Mouse (Mus musculus) B cell, adult 67 days (primary cell): ENCODE data around the gene Gm4064. TPM values are rescaled to one million over a fixed set of nuclear protein-coding genes. Genes with fewer than 3 reads are reported as not detected.

Experiments used
- total RNA-seq, 2 experiments: library from RNA; stranded (reverse); gene quantifications; 4 replicates each; pipeline ENCODE4 v1.2.4; 2023

Gene Gm4064
- total RNA-seq = not detected

DNA sequence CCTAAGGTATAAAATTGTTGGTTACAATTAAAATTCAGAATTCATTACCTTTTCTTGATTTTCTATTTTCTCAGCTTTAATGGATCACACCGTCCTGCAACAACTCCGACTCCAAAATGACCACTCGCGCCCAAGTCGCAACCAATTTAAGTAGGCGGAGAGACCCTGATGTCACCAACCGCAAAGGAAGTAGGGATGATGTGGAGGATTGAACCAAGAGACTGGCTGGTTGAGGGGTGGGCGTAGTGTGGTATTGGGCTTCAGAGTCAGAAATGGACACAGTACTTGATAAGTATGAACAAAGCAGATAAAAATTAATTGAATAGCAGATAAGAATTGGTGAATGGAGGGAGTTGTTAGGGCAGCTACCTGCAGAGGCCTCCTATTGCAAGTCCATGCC is at the start of gene Gm4064:
Gene Gm4064 (minus strand): TSS at position 101 of the 400 bp plus-strand sequence.

DNA sequence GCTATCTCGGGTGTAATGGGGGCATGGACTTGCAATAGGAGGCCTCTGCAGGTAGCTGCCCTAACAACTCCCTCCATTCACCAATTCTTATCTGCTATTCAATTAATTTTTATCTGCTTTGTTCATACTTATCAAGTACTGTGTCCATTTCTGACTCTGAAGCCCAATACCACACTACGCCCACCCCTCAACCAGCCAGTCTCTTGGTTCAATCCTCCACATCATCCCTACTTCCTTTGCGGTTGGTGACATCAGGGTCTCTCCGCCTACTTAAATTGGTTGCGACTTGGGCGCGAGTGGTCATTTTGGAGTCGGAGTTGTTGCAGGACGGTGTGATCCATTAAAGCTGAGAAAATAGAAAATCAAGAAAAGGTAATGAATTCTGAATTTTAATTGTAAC is 34.4 kb upstream of the Gm4064 start, which contains the start of the genes Rbmy and Gm10256:
Gene Rbmy (plus strand): TSS at position 301 of the 400 bp plus-strand sequence.
Gene Gm10256 (plus strand): TSS at position 320 of the 400 bp plus-strand sequence.

Other genes with a start within 250 kb of the Gm4064 start
- not detected for gene H2al2c, start 197.1 kb downstream of the Gm4064 start, total RNA-seq
- not detected for gene Sry, start 132.5 kb downstream of the Gm4064 start, total RNA-seq
- not detected for gene H2al2b, start 75.5 kb downstream of the Gm4064 start, total RNA-seq
- not detected for gene Rbmy, start 34.5 kb upstream of the Gm4064 start, total RNA-seq
- gene Gm10256, start 34.5 kb upstream of the Gm4064 start, total RNA-seq = not detected
- gene Gm10352, start 104.8 kb upstream of the Gm4064 start, total RNA-seq = not detected
- gene Gm29289, start 136.4 kb upstream of the Gm4064 start, total RNA-seq = not detected